Mouse (Mus musculus): Measurements from ENCODE around the gene Igfbp5. TPM values are rescaled to one million over a fixed set of nuclear protein-coding genes. Genes with fewer than 3 reads are reported as not detected.

The Igfbp5 gene
- total and polyA plus RNA-seq, 2 experiments from 2014 or later = 47.4 to 127 TPM

DNA sequence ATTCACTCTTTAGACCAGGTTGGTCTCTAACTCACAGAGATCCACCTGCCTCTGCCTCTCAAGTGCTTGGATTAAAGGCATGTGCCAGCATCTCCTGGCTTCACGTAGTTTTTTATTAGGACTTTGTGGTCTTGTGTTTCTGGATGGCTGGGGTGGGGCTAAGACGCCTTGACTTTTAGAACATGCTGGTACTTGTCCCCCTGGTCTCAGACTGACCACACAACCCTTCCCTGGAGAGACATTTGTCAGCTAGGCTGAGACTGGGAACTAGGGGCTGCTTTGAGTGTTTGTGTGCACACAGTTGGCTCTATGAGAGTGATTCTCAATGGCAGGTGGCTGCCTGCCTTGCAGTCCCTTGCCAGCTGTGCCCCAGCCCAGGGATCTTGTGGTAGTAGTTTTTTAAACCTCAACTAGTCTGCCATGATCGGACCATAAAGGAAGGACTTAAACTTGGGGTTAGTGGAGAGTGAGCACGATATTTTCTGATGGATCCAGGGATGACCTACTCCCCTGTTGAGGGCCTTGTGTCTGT is 26.8 kb downstream of the Igfbp5 start:
- Histone ChIP-seq H3K4me1 (ENCODE audit: insufficient read depth, low read length) (no peaks in the 10 kb centered on the region), H3K9me3 (ENCODE audit: low read length) (no peaks in the 10 kb centered on the region), H3K36me3 (ENCODE audit: insufficient read depth, low read length) (0 out of 2 replicates have a peak, but pooled peaks cover 5% of the 10 kb centered on the region), H3K4me2 (ENCODE audit: low read depth, low read length, poor library complexity, severe bottlenecking) (no peak overlapping the region), H3K4me3 (ENCODE audit: low read depth, low read length) (no peak overlapping the region), H3K27ac (ENCODE audit: low read depth, low read length) (no peak overlapping the region), H3K27me3 (ENCODE audit: insufficient read depth, low read length) (no peaks in the 10 kb centered on the region), H3K9ac (replicated peaks; ENCODE audit: low read length, poor library complexity, severe bottlenecking) (no peak overlapping the region)
- 94% methylated on average over 4 of the region's 4 CpGs for WGBS
- TF ChIP-seq CTCF (IDR thresholded peaks at IDR 0.05) = no peak
- DNase-seq (ENCODE audit: low spot score) (no peak), ATAC-seq (ENCODE audit: low FRiP score) (no peak)

DNA sequence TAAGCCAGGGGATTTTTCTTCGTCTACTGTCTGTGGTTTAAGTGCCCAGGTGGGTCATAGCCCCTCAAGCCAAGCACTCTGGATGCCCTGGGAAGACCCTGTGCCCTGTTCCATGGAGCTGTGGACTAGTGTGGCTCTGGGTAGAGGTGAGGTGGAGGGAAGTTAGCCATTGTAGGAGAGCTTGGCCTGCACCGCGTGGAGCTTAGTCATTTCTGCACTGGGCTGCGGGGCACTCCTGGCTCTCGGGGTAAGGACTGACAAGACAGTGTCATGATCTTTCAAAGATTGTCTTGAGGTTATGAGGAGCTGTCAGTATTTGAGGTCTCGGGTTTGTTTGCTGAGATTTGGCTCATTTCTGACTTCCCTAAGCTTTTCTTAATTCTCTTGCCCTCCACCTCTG is 30.0 kb downstream of the Igfbp5 start:
- H3K27ac ChIP-seq (ENCODE audit: low read depth, low read length) = no peak overlapping the region
- WGBS = 92% methylated on average over 6 of the region's 6 CpGs
- H3K4me2 ChIP-seq (ENCODE audit: low read depth, low read length, poor library complexity, severe bottlenecking) = no peak overlapping the region
- DNase-seq (ENCODE audit: low spot score) = no peak
- no peaks in the 10 kb centered on the region for H3K27me3 ChIP-seq (ENCODE audit: insufficient read depth, low read length)
- TF ChIP-seq CTCF (IDR thresholded peaks at IDR 0.05) = no peak
- 0 out of 2 replicates have a peak, but pooled peaks cover 5% of the 10 kb centered on the region for H3K36me3 ChIP-seq (ENCODE audit: insufficient read depth, low read length)
- no peaks in the 10 kb centered on the region for H3K9me3 ChIP-seq (ENCODE audit: low read length)
- H3K4me3 ChIP-seq (ENCODE audit: low read depth, low read length) = no peak overlapping the region
- H3K4me1 ChIP-seq (ENCODE audit: insufficient read depth, low read length) = no peaks in the 10 kb centered on the region
- ATAC-seq (ENCODE audit: low FRiP score) = no peak
- no peak overlapping the region for H3K9ac ChIP-seq (replicated peaks; ENCODE audit: low read length, poor library complexity, severe bottlenecking)

DNA sequence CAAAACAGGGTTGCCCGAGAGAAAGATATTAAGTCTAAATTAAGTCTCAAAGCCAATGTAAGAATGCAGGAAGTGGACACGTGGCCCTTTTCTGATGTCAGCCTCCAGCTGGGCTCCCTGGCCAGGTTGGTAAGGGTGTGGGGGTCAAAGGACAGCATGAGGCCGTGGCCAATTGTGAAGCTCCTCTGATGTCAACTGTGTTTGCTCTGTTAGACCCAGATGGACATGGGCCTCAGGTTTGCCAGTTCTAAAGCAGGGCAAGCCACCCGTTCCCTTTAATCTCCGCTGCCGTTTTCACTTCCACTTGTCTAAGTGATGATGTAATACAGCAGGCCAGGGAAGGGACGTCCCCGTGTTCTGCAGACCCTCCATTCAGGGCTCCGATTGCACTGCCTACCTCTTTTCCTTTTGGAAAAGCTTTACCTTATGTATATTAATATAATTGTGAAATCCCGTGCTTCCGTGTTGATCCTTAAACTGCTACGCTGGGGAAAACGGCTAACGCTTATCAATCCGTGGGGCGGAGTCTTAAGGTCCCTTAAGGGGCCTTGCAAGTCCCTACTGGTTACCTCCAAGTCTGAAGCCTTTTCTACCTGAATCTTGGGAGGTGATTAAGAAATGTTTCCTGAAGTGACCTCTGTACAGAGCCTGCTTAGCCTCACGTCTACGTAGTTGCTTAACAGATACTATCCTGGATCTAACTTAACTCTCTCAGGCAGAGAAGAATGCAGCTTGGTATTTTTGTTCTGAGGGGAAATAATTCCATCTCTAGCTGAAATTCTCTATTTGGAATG is 31.8 kb downstream of the Igfbp5 start:
- H3K9ac ChIP-seq (replicated peaks; ENCODE audit: low read length, poor library complexity, severe bottlenecking) = no peak overlapping the region
- H3K4me2 ChIP-seq (ENCODE audit: low read depth, low read length, poor library complexity, severe bottlenecking) = no peak overlapping the region
- no peak overlapping the region for H3K27ac ChIP-seq (ENCODE audit: low read depth, low read length)
- H3K27me3 ChIP-seq (ENCODE audit: insufficient read depth, low read length) = no peaks in the 10 kb centered on the region
- no peak for TF ChIP-seq CTCF (IDR thresholded peaks at IDR 0.05)
- no peaks in the 10 kb centered on the region for H3K36me3 ChIP-seq (ENCODE audit: insufficient read depth, low read length)
- ATAC-seq (ENCODE audit: low FRiP score) (no peak), DNase-seq (ENCODE audit: low spot score) (no peak)
- no peaks in the 10 kb centered on the region for H3K4me1 ChIP-seq (ENCODE audit: insufficient read depth, low read length)
- H3K9me3 ChIP-seq (ENCODE audit: low read length) = no peaks in the 10 kb centered on the region
- WGBS = 85% methylated on average over 18 of the region's 18 CpGs
- no peak overlapping the region for H3K4me3 ChIP-seq (ENCODE audit: low read depth, low read length)

DNA sequence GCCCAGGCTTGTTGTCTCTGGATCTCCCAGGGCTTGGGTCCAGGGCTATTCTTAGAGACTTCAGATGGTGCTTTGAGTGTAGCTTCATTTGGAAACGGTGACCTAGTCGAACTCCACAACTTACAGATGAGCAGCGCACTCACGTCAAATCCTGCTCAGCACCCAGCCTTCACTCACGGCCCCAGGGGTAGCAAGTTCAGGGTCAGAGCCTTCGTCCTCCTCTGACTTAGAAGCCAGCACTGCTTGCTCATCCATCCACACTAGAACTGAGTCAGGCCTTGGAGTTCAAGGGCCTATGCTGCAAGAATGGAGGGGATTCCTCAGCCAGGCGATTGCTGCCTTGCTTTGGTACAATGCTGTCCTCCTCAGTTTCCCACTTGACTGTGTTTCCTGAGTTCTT is 34.9 kb downstream of the Igfbp5 start:
- 87% methylated on average over 7 of the region's 7 CpGs for WGBS
- H3K27ac ChIP-seq (ENCODE audit: low read depth, low read length) = no peak overlapping the region
- no peaks in the 10 kb centered on the region for H3K36me3 ChIP-seq (ENCODE audit: insufficient read depth, low read length)
- H3K27me3 ChIP-seq (ENCODE audit: insufficient read depth, low read length) = no peaks in the 10 kb centered on the region
- DNase-seq (ENCODE audit: low spot score) = no peak
- no peak for TF ChIP-seq CTCF (IDR thresholded peaks at IDR 0.05)
- H3K4me2 ChIP-seq (ENCODE audit: low read depth, low read length, poor library complexity, severe bottlenecking) = no peak overlapping the region
- H3K4me3 ChIP-seq (ENCODE audit: low read depth, low read length) = no peak overlapping the region
- no peaks in the 10 kb centered on the region for H3K4me1 ChIP-seq (ENCODE audit: insufficient read depth, low read length)
- no peaks in the 10 kb centered on the region for H3K9me3 ChIP-seq (ENCODE audit: low read length)
- no peak for ATAC-seq (ENCODE audit: low FRiP score)
- no peak overlapping the region for H3K9ac ChIP-seq (replicated peaks; ENCODE audit: low read length, poor library complexity, severe bottlenecking)

DNA sequence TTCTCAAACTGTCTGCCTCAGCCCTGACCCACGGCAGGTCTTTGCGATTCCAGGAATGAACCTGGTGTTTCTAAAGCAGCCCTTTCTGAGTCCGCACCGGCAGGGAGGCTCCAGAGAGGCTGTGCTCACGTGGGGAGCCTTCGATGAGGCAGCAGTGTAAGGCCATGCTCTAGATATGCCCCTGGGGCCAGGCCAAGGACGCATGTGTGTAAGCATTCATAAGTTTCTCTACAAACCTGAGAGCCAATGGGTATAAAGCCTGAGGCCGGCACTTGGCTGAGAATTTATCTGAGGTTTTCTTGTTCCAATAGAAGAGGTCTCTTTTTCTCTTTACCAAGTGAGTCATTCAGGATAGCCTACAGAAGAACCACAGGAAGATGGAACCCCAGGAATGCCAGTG is 35.3 kb downstream of the Igfbp5 start:
- no peak overlapping the region for H3K9ac ChIP-seq (replicated peaks; ENCODE audit: low read length, poor library complexity, severe bottlenecking)
- 68% methylated on average over 8 of the region's 8 CpGs for WGBS
- H3K4me3 ChIP-seq (ENCODE audit: low read depth, low read length) = no peak overlapping the region
- no peaks in the 10 kb centered on the region for H3K36me3 ChIP-seq (ENCODE audit: insufficient read depth, low read length)
- no peak overlapping the region for H3K4me2 ChIP-seq (ENCODE audit: low read depth, low read length, poor library complexity, severe bottlenecking)
- no peaks in the 10 kb centered on the region for H3K4me1 ChIP-seq (ENCODE audit: insufficient read depth, low read length)
- no peak for DNase-seq (ENCODE audit: low spot score)
- no peak for TF ChIP-seq CTCF (IDR thresholded peaks at IDR 0.05)
- H3K27me3 ChIP-seq (ENCODE audit: insufficient read depth, low read length) = no peaks in the 10 kb centered on the region
- H3K9me3 ChIP-seq (ENCODE audit: low read length) = no peaks in the 10 kb centered on the region
- no peak for ATAC-seq (ENCODE audit: low FRiP score)
- H3K27ac ChIP-seq (ENCODE audit: low read depth, low read length) = no peak overlapping the region

DNA sequence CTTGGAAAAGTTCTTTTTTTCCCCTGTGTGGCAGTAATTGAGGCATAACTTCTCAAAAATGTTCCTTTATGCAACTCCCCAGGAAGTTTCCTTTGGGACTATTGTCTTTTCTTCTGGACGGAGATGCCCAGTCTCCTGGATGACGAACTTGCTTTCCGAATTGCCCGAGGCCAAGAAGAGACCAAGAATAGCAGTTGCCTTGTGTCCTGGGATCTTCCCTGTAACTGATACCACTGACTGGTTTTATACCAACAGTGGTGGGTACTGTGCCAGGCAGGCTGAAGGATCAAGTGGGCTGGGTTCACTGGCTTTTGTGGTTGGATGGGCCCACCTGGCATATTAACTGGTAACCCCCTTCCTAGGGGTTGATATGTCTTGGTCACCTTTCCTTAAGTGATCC is 41.1 kb downstream of the Igfbp5 start:
- H3K4me2 ChIP-seq (ENCODE audit: low read depth, low read length, poor library complexity, severe bottlenecking) = no peak overlapping the region
- WGBS = 58% methylated on average over 4 of the region's 4 CpGs
- TF ChIP-seq CTCF (IDR thresholded peaks at IDR 0.05) = no peak
- H3K36me3 ChIP-seq (ENCODE audit: insufficient read depth, low read length) = no peaks in the 10 kb centered on the region
- no peak overlapping the region for H3K4me3 ChIP-seq (ENCODE audit: low read depth, low read length)
- no peak for DNase-seq (ENCODE audit: low spot score)
- H3K27ac ChIP-seq (ENCODE audit: low read depth, low read length) = no peak overlapping the region
- H3K9ac ChIP-seq (replicated peaks; ENCODE audit: low read length, poor library complexity, severe bottlenecking) = no peak overlapping the region
- H3K4me1 ChIP-seq (ENCODE audit: insufficient read depth, low read length) = no peaks in the 10 kb centered on the region
- H3K9me3 ChIP-seq (ENCODE audit: low read length) = no peaks in the 10 kb centered on the region
- ATAC-seq (ENCODE audit: low FRiP score) = no peak
- H3K27me3 ChIP-seq (ENCODE audit: insufficient read depth, low read length) = no peaks in the 10 kb centered on the region
